ENCODE assay signal across 8 mouse cellular contexts in the genomic region with DNA sequence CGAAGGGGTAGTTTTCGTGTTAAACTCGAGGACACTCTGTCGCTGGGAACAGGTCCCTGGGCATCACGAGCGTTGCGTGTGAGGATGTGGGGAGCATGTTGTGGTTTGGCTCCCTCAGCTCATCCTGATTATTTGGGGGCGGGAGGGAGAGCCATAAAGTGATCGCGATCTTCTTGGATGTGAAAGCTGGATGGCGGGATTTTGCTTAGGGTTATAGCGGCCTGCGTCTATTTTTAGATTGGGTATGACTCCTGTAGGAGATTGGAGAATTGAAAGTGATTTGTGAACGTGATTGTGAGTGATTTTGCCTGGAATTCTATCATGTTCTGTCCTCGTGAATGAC. TPM values are rescaled to one million over a fixed set of nuclear protein-coding genes. Genes with fewer than 3 reads are reported as not detected.
A peak's percentile ranks its signal among the peaks of the same experiment; 100 is the strongest.
DNase-seq lines count a peak whose midpoint lies in the region; ATAC-seq lines count a peak whose summit lies in the region.

No protein-coding gene starts in this region.

- 5% methylated on average over 15 of the region's 15 CpGs for WGBS in kidney, embryonic 14.5 days
- 12% methylated on average over 15 of the region's 15 CpGs for WGBS in hindbrain, embryonic 10.5 days
- WGBS in midbrain, embryonic 14.5 days: 6% methylated on average over 15 of the region's 15 CpGs

- H3K27ac ChIP-seq in kidney, embryonic 14.5 days (ENCODE audit: low read depth, low read length): 0 out of 2 replicates have a peak overlapping the region, but pooled peaks have one; percentile 15
- peak overlapping the region; percentile 94 for H3K27ac ChIP-seq in hindbrain, embryonic 10.5 days
- peak overlapping the region; percentile 88 for H3K27ac ChIP-seq in midbrain, embryonic 14.5 days (replicated peaks; ENCODE audit: low read depth, low read length)

- no peaks in the 10 kb centered on the region; the same call in 1 of the 2 replicates for H3K9me3 ChIP-seq in kidney, embryonic 14.5 days (ENCODE audit: control insufficient read depth, low read length)
- peaks cover 10% of the 10 kb centered on the region for H3K9me3 ChIP-seq in hindbrain, embryonic 10.5 days
- H3K9me3 ChIP-seq in midbrain, embryonic 14.5 days (ENCODE audit: control insufficient read depth, low read length): no peaks in the 10 kb centered on the region

- H3K36me3 ChIP-seq in kidney, embryonic 14.5 days (ENCODE audit: control insufficient read depth, insufficient read depth, low read length): peaks cover 10% of the 10 kb centered on the region
- peaks cover 16% of the 10 kb centered on the region for H3K36me3 ChIP-seq in hindbrain, embryonic 10.5 days
- H3K36me3 ChIP-seq in midbrain, embryonic 14.5 days (ENCODE audit: control insufficient read depth, insufficient read depth, low read length): peaks cover 14% of the 10 kb centered on the region

- H3K4me1 ChIP-seq in kidney, embryonic 14.5 days (ENCODE audit: control insufficient read depth, insufficient read depth, low read length): no peaks in the 10 kb centered on the region
- H3K4me1 ChIP-seq in hindbrain, embryonic 10.5 days (replicated peaks): peaks cover 16% of the 10 kb centered on the region
- 0 out of 2 replicates have a peak, but pooled peaks cover 8% of the 10 kb centered on the region for H3K4me1 ChIP-seq in midbrain, embryonic 14.5 days (ENCODE audit: control insufficient read depth, insufficient read depth, low read length)

- peak overlapping the region; percentile 70 for H3K4me3 ChIP-seq in kidney, embryonic 14.5 days (ENCODE audit: low read length)
- peak overlapping the region; percentile 71 for H3K4me3 ChIP-seq in hindbrain, embryonic 10.5 days
- H3K4me3 ChIP-seq in midbrain, embryonic 14.5 days (replicated peaks; ENCODE audit: low read depth, low read length): peak overlapping the region; percentile 71

- no peaks in the 10 kb centered on the region for H3K27me3 ChIP-seq in kidney, embryonic 14.5 days (ENCODE audit: control insufficient read depth, insufficient read depth, low read length)
- H3K27me3 ChIP-seq in hindbrain, embryonic 10.5 days (ENCODE audit: insufficient read depth, poor library complexity, severe bottlenecking): no peaks in the 10 kb centered on the region
- H3K27me3 ChIP-seq in midbrain, embryonic 14.5 days (ENCODE audit: control insufficient read depth, insufficient read depth, low read length): no peaks in the 10 kb centered on the region

- peak; percentile 33 for ATAC-seq in kidney, embryonic 14.5 days (ENCODE audit: low FRiP score, low TSS enrichment)
- no peak for ATAC-seq in midbrain, embryonic 14.5 days (ENCODE audit: low FRiP score, low TSS enrichment)

- DNase-seq in kidney, postnatal 10 days: no peak
- DNase-seq in R1 (ENCODE audit: low read depth, low spot score): peak; percentile 67
- no peak for DNase-seq in hindbrain, embryonic 10.5 days (ENCODE audit: low spot score)
- peak; percentile 54 for DNase-seq in midbrain, embryonic 14.5 days
- DNase-seq in cerebellum, postnatal 14 days: no peak
- DNase-seq in left cerebral cortex, adult 11 months (ENCODE audit: low spot score): no peak
- DNase-seq in kidney, postnatal 25 days: no peak

- peak overlapping the region; percentile 65 for H3K9ac ChIP-seq in kidney, embryonic 14.5 days (ENCODE audit: low read depth, low read length)
- H3K9ac ChIP-seq in midbrain, embryonic 14.5 days (replicated peaks; ENCODE audit: low read length): peak overlapping the region; percentile 78

- peak overlapping the region; percentile 63 for H3K4me2 ChIP-seq in kidney, embryonic 14.5 days (replicated peaks; ENCODE audit: low read depth, low read length)
- peak overlapping the region; percentile 76 for H3K4me2 ChIP-seq in midbrain, embryonic 14.5 days (ENCODE audit: low read length)

RNA-seq across cellular contexts. Expression of gene Zfp382, which starts 0.4 kb away (rescaled TPM):
- 5.2 and 6.1 TPM in 2 replicates for polyA plus RNA-seq in kidney, embryonic 14.5 days (2014; fragmentation: Nextera tagmentation; extraction: Ambion mirVana)
- polyA plus RNA-seq in hindbrain, embryonic 10.5 days (2016; fragmentation: Nextera tagmentation; extraction: Ambion mirVana): 9.8 and 11.2 TPM in 2 replicates
- polyA plus RNA-seq in midbrain, embryonic 14.5 days (2014; fragmentation: Nextera tagmentation; extraction: Ambion mirVana): 10.7 and 11.7 TPM in 2 replicates

RNA-seq across cellular contexts. Expression of gene Zfp260, which starts 27.6 kb away (rescaled TPM):
- 98.2 and 125 TPM in 2 replicates for polyA plus RNA-seq in kidney, embryonic 14.5 days (2014; fragmentation: Nextera tagmentation; extraction: Ambion mirVana)
- polyA plus RNA-seq in hindbrain, embryonic 10.5 days (2016; fragmentation: Nextera tagmentation; extraction: Ambion mirVana): 93.1 and 122 TPM in 2 replicates
- 86.6 and 101 TPM in 2 replicates for polyA plus RNA-seq in midbrain, embryonic 14.5 days (2014; fragmentation: Nextera tagmentation; extraction: Ambion mirVana)

RNA-seq across cellular contexts. Expression of gene Zfp566, which starts 31.8 kb away (rescaled TPM):
- 13.8 and 14.4 TPM in 2 replicates for polyA plus RNA-seq in kidney, embryonic 14.5 days (2014; fragmentation: Nextera tagmentation; extraction: Ambion mirVana)
- polyA plus RNA-seq in hindbrain, embryonic 10.5 days (2016; fragmentation: Nextera tagmentation; extraction: Ambion mirVana): 14.5 and 14.9 TPM in 2 replicates
- polyA plus RNA-seq in midbrain, embryonic 14.5 days (2014; fragmentation: Nextera tagmentation; extraction: Ambion mirVana): 17.5 and 21.1 TPM in 2 replicates

RNA-seq across cellular contexts. Expression of gene Gm26920, which starts 31.9 kb away (rescaled TPM):
- polyA plus RNA-seq in kidney, embryonic 14.5 days (2014; fragmentation: Nextera tagmentation; extraction: Ambion mirVana): 0.58 and 1.9 TPM in 2 replicates
- 1.6 and 1.9 TPM in 2 replicates for polyA plus RNA-seq in hindbrain, embryonic 10.5 days (2016; fragmentation: Nextera tagmentation; extraction: Ambion mirVana)
- polyA plus RNA-seq in midbrain, embryonic 14.5 days (2014; fragmentation: Nextera tagmentation; extraction: Ambion mirVana): 1.7 and 1.8 TPM in 2 replicates

RNA-seq across cellular contexts. Expression of gene Zfp146, which starts 47.4 kb away (rescaled TPM):
- 20.2 and 23.0 TPM in 2 replicates for polyA plus RNA-seq in kidney, embryonic 14.5 days (2014; fragmentation: Nextera tagmentation; extraction: Ambion mirVana)
- polyA plus RNA-seq in hindbrain, embryonic 10.5 days (2016; fragmentation: Nextera tagmentation; extraction: Ambion mirVana): 10.5 and 17.2 TPM in 2 replicates
- polyA plus RNA-seq in midbrain, embryonic 14.5 days (2014; fragmentation: Nextera tagmentation; extraction: Ambion mirVana): 18.5 and 19.7 TPM in 2 replicates

Comparison
In these comparisons a context has a peak if more than half of its experiments do, and no peak if none do; other contexts are left out.
1. H3K27ac ChIP-seq: peak in every context shown above with its lines; median percentile 94 in hindbrain, embryonic 10.5 days; 88 in midbrain, embryonic 14.5 days; 15 in kidney, embryonic 14.5 days.
2. DNase-seq: peak in R1 (single experiment) and midbrain, embryonic 14.5 days (single experiment); none in kidney, postnatal 10 days (single experiment), hindbrain, embryonic 10.5 days (single experiment), cerebellum, postnatal 14 days (0 of 2), left cerebral cortex, adult 11 months (single experiment) and kidney, postnatal 25 days (0 of 2).
3. Peak in every context shown above with its lines, with median percentiles within 50 percentile points of each other: H3K4me3 ChIP-seq.